Mouse (Mus musculus) cerebellum, postnatal 10 days (tissue): ENCODE data around the gene Atp11a.
A peak's percentile ranks its signal among the peaks of the same experiment; 100 is the strongest.

Experiments used
- DNase-seq, 2 experiments: peaks; one replicate each; pipeline ENCODE4 v3.0.0; 2021; ENCODE audit warnings: mixed read lengths in 2 of 2

Gene Atp11a

DNA sequence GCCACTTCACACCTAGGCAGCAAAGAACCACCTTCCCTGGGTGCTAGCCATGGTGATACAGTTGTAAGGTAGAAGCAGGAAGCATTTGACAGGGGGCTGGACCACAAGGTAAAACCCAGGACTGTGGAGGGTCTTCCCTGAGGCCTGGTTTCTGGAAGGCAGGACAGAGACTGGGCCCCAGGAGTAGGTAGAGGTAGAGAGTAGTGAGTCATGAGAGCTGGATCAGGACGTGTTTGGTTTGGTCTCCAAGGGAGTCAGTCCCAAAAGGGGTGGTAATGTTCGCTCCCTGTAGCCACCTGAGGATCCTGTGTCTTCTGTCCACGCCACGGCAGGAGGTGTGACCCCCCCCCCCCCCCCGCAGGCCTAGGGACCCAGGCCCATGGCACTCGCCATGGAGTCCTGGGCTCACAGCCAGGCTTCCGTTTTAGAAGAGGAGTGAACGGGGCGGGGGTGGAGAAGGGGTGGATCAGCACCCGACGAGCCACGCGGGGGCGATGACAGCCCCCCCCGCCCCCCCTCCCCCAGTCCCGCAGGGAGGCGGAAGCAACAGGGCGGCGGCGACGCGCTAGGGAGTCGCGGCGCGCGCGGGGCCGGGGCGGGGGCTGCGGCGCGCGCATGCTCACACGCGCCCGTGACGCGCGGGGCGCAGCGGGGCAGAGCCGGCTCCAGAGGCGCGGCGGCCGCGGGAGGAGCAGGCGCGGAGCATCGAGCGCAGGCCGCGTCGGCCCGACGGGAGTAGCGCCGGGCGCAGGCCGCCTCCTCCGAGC lies at the start of gene Atp11a:
TSS of gene Atp11a (plus strand) at position 624 of the 767 bp plus-strand sequence.
- DNase-seq: peak; percentile 73 to 82

DNA sequence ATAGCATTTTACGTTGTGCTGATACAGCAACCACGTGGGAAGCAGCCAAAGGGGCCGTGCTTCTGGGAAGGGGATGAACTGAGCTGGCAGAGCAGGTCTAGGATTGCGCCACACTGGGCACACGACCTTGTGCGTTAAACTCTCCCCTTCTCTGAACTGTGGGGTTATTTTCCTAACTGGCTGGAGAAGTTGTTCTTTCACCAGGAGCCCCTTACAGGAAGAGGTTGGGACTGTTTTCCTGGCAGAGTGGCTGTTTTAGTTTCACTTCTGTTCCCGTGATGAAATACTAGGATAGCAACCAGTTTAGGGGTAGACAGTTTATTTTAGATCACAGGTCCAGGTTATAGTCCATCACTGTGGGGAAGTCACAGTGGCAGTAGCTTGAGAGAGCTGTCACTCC lies 45.2 kb upstream of the Atp11a start:
- DNase-seq: no peak

DNA sequence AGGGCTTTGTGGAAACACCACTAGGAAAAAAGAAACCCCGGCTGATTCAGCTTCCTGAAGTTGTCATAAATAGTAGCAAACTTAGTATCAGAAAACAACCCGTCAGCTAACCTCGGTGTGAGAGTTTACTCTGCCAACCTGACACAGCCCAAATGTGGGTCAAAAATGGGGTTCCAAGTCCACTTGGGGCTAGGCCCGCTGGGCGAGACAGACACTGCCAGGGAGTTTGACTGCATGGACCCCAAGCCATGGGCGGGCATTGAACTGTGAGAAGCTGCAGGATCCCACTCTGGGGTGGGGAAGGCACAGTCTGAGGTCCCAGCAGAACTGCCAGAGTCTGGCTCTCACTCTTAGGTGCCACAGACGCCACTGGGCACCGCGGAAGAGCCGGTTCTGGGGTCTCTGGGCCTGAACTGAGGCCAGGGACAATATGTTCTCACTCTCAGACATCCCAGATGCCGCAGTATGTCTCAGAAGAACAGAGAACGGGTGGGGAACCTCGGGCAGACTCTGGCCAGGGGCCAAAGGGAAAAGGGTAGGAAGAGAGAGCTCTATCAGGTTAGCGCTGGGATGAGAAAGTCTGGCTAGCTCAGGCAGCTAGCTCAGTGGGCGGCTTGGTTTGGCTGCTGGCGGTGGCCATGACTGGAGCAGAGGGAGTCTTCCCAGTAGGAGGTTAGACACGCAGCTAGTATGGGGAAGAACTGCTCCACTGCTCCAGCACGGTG lies 40.8 kb upstream of the Atp11a start:
- DNase-seq: peak in 1 of 2 experiments; percentile 13

DNA sequence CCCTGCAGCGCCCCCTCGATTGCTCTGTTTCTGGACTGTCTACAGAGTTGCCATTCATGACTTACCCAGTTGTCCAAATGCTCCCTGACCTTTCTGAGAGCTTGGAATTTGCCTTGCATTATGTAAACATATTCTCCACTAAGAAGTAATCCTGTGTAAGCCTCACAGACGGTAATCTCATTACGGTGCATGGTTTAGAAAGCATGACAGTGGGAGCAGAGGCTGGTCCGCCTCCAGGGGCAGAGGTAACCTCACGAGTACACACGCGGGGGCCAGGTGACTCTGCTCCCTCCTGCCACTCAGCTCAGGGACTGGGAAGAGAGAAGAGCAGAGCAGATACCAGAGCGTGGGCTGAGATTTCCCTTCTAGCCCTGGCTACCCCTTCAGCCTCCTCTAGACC lies 37.7 kb upstream of the Atp11a start:
- no peak for DNase-seq

DNA sequence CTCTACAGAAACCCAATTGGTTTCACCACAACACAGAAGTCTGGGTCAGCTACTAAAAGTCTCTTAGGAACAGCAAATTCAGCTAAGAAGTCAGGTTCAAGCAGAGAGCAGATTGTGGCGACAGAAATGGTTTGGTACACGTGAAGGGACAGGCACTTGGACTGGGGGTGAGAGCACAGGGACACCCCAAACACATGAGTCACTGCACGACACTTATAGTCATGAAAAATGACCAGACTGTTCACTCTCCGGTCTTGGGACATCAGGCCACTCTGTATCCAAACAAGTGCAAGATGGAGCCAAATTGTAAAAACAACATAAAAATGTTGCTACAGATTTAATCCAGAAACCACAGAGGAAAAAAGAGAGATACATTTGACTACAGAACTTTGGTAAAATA lies 28.2 kb upstream of the Atp11a start:
- DNase-seq: no peak

DNA sequence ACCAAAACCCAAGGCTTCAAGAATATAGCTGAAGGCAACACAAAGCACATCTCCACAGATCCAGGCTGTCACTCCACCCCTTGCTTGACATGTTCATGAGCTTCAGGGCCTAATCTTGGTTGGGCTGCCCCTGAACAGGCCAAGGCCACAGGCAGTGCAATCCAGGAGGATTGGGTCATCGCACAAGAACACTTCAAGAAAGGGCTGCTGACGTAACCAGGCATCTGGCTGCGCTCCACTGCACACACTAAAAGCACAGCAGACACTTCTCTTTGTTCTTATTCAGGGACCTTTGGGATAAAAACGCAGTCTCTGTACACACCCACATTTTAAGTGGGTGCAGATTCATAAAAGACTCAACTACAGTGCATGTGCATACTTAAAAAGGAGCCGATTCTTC lies 26.0 kb upstream of the Atp11a start:
- DNase-seq: no peak

DNA sequence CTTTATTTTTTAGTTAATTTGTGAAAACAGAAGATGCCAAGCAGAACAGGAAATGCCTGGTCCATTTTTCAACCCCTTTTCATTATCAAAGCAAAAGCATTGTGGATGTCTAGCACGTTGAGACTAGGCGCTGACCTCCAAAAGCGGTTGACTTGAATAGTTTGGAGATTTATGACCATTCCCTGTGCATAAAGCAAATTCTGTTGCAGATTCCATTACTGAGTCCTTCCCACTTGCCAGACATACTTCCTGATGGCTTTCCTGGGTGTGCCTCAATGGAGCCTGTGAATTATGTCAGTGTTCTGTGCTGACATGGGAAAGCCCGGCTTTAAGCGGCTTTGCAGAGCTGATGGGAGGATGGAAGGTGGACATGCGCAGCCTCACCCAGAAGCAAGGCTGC lies 24.4 kb upstream of the Atp11a start:
- no peak for DNase-seq

DNA sequence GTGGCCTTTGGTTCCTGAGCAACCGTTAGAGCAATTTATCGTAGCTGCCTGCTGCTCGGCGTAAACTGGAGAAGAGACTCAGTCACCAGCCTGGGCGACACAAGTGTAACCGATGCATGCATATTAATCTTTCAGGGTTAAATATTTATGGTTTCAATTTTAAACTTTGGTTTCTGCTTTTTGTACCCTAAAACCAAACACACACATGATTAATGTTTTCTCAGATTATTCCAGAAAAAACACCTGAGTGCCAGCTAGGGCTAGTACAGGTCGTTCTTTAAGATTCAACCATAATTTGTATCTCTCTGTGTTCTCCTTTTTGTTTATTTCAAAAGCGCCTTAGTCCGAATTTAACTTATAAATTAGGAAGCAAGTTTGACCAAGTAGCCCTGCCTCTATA lies 17.7 kb upstream of the Atp11a start:
- no peak for DNase-seq

DNA sequence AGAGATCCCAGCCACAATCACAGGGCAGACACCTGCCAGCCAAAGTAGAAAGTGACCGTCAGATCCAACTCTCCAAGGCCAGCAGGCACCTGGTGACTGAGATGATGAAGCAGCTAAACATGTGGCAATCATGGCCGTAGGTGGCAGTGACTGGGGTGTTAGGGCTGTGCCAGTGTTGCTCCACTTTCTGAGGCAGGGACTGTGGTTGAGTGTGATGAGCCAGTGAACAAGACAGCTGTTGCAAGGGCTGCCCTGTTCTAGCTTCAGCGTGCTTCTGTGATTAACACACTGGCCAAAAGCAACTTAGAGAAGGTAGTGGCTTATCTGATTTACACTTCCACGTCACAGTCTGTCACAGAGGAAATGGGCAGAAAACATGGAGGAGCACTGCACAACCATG lies 13.4 kb upstream of the Atp11a start:
- DNase-seq: no peak

DNA sequence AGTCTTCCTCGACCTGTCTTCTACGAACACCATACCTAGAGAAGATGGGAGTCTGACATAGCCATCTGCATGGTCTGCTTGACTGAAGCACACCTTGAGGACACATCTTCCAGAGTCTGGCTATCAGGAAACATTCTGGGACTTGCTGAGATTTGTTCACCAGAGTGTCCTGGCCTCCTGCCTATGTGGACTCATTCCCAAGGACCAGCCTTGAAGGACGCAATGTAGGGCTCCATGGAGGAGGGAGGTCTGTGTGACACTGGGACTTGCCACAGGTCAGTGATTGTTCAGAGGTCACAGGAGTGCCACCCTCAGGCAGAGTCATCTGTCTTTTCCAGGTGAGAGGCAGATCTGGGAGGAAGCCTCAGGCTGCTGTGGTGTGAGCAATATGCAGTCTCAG lies 8.6 kb upstream of the Atp11a start:
- no peak for DNase-seq

DNA sequence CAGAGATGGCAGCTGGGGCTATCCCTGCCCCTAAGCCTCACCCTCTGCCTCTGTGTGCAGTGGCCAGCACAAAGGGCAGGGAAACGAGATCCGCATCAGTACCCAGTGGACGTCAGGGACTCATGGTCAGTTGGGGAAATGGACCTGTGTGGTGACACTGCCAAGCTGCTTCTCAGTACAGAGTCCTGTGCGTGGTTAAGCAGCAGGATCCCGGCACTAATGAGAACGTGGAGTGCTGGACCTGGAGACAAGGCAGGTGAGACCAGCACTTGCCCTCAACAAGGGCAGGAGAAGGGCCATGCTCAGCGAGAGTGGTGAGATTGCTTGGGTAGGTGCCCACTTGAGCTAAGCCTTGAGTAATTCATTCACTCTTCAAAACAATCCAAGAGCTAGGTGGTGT lies 7.7 kb upstream of the Atp11a start:
- DNase-seq: no peak

DNA sequence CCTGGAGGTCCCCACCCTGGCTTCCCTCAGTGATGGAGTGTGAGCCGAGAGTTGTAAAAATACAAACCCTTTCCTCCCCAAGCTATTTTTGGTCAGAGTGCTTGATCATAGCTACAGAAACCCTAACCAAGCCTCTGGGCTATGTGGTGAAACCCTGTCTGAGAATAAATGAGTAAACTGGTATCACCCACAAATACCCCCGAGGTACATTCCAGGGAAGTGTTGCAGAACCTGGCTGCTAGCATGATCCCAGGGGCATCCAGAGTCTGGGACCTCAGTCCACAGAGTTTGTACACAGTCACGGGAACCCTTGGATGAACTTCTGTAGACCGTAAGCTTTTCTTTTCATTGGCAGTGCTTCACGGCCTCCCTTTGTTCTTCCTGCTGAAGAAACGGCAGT lies 3.8 kb upstream of the Atp11a start:
- DNase-seq: no peak

DNA sequence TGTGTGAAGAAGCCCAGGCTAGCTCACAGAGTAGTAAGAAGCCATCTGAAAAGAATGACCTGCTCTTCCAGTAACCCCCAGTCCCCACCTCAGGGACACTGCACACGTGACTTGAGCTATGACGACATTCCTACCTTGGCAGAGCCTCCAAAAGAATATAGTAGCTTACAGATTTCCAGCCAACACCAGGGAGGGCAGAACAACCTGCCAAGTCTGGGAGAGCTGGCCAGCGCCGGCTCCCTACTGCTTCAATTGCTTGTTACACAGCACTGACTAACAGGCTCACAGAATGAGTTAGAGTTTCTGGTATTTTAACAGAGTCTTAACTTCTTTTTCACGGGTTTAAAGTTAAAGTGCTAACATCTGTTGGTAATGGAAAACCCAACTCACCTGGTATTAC lies 2.7 kb upstream of the Atp11a start:
- peak in 1 of 2 experiments; percentile 32 for DNase-seq

DNA sequence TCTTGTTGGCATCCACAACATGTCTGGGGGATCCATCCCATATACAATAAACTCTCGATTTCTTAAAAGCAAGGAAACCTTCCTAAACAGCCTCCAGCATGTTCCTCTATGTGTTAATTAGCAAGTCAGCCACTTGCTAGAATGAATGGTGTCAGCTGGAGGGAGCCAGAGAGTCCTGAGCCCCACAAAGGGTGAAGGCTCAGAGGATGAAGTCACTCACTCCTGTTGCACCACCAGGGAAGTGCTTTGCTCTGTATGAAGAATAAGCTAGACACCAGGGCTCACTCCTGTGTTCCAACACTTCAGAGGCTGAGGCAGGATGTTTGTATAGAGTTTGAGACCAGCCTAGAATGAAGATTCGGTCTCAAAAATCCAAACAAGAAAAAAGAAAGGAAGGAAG lies 1.5 kb upstream of the Atp11a start:
- peak; percentile 27 to 31 for DNase-seq

DNA sequence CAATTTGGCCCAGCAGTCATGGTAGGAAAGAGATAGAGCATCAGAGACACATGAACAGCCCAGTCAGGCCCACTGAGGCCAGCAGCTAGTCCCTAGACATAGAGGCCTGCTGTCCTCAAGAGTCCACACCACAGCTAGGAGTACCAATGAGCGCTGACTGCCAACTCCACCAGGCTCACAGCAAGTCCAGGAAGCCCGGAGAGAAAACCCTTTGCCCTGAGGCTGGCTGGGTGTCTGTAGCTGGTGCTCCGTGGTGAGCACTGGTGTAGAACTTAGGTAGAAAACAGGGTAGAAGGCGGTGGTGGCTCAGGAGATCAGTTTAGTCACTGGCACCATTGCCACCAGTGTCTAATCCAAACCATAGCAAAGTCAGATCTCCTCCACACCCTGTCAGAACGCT lies 988 bp upstream of the Atp11a start:
- no peak for DNase-seq

DNA sequence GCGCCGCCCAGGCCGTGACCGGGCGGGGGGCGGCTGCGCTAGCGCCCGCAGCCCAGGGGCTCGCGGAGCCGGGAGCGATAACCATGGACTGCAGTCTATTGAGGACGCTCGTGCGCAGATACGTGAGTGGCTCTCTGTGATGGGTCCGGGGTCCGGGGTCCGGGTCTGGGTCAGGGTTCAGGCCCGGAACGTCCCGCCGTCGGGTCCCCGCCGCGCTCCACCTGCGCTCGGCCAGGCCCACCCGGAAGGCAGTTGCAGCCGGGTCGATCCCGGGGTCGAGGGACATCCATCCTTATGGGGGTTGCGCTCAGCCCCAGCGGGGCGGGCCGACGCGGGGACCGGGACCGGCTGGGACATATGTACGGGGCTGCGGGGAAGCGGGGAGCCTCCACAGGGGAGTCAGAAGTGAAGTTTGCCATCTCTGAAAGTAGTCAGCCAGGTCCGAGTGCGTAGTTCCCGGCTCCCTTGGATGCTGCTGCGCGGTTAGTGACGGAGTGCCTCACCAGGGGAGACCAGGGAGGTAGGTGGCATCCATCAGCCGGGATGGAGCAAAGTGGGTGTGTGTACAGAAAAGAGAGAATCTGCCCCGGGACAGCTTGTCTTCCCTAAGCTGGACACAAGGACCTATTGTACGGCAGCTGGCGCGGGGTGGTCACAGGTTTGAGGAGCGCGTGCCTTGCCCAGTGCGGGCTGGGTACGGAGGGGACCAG lies 572 bp downstream of the Atp11a start:
- DNase-seq: peak; percentile 51

DNA sequence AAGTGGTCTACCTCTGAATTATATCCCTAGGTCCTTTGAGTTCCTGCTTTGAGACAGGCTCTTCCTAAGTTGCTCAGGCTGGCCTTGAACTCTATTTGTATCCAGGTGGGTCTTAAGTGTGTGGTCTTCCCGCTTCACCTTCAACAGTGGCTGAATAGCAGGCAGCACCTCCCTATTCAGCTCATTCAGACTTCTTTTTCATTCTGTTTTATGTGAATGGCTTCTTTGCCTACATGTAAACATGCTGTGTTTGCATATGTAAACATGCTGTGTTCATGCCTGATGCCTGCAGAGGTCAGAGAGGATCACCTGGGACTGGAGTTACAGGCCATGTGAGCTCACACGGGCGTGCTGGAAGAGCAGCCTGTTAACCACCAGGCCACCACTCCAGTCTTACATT lies 3.1 kb downstream of the Atp11a start:
- DNase-seq: no peak

DNA sequence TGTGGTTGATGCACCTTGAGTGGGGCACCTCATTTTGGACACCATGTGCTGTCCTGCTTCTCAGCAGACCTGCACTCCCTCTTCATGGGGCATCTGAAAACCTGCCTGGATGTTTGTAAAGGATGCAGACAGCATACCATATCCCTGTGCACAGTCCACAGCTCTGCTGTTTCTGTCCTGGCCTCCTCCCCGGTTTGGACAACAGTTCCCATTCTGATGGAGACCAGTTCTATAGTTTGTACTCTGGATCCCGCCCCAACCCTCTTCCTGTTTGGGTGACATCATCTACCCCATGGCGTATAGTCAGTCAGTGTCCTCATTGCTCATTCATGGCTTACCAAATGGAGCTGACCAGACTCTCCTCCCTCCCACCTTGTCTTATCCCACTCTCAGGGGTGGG lies 5.1 kb downstream of the Atp11a start:
- DNase-seq: no peak

DNA sequence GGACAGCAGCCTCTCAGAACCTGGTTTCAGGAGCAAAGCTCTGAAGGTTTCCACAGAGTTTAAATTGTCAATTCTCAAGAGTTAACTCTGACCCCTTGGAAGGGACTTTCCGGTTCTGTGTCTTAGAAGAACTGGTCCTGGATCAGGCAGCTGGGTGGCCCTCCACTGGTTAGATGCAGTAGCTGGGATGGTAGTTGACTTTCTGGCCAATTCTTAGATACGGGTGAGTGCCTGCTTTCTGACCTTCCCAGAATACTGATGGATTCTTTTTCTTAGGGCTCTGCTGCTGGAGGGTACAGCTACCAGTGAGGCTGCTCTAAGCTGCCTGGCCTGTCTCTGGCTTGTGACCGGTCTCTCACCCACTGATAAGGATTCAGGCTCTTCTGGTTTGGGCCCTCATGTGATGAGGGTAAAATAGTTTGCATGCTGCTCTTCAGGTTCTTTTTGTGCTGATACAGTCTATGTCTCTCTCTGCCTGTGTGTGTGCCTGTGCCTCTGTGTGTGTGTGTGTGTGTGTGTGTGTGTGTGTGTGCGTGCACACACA lies 6.8 kb downstream of the Atp11a start:
- no peak for DNase-seq

DNA sequence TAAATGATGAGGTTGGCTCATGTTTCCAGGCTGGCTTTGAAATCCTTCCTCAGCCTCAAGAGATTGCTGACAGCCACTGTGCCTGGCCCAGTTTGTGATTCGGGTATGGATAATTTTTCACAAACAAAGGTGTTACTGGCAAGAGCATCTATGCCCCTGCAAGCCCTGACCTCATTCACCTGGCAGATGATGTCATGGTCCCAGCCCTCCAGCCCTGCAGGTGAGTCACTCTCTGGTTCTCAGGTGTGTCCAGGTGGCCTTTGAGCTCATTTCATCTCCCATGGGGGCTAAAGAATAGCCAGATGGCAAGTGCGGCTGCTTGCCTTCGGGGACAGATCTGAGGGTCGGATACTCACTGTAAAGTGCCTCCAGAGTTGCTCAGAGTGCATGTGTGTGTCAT lies 8.2 kb downstream of the Atp11a start:
- DNase-seq: no peak

DNA sequence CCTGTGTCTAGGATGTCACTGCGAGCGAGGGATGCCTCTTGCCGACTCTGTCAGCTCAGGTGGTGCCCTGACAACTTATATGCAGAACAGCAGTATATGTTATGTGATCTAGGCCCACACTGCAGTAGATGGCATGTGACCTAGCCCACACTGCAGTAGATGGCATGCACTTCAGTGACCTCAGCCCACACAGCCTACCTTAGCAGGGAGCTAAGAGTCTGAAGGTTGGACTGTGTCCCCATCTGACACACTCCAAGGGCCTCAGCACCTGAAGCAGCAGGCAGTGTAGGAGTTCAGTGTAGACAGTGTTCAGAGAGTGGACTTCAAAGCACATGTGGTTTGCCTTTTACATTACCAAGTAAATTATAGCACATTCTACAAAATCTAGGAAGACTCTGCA lies 10.4 kb downstream of the Atp11a start:
- DNase-seq: no peak

DNA sequence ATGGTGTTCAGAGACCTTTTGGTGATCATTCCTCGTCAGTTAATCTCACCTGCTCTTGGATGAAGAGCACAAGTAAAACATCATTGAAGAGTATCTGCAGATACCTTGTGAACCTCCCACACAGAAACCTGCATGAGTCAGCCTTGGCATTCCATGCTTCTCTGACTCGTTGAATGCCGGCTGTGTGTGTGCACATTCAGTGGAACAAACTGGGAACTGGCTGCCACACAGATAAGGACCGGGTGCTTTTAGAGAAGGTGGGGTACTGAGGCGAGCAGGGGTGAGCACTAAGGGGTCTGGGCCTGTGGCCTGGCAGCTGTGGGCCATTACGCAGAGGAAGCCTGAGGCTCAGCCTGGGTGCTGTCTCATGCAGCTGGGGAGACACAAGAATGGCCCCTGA lies 11.9 kb downstream of the Atp11a start:
- no peak for DNase-seq

DNA sequence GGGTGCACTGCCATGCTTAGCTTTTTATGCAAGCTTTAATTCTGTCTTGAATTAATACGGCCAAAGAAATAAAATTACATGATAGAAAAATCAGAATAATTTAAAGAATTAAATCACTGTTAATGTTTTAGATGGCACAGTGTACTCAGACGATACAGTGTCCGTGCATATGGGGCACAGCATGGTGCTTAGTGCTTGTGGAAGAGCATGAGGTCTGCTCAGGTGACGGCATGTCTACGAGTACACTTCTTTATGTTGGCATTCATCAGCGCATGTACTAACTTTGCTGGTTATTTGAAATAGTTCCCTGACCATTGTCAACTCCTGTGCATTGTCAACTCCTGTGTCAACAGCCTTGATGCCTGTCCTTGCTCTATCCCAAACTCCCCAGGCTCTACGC lies 12.5 kb downstream of the Atp11a start:
- peak in 1 of 2 experiments; percentile 26 for DNase-seq

DNA sequence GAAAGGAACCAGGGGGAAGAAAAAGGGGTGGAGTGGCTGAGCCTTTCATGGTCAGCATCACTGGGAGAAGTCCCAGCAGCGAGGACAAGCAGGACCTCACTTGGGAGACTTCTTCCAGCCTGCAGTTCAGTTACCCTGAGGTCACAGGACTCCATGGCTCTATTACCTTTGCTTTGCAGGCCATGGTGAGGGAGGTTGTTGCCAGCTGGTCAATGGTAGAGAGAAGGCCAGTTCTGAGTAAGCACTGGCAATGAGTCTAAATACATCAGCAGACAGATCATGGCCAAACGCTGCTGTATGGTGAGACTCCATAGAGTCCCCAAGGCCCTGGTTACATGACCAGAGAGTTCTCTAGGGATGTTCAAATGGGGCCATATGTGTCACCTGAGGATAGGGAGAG lies 15.5 kb downstream of the Atp11a start:
- DNase-seq: no peak
